Mouse (Mus musculus): ENCODE results near the gene Zkscan6.

Zkscan6 gene

DNA sequence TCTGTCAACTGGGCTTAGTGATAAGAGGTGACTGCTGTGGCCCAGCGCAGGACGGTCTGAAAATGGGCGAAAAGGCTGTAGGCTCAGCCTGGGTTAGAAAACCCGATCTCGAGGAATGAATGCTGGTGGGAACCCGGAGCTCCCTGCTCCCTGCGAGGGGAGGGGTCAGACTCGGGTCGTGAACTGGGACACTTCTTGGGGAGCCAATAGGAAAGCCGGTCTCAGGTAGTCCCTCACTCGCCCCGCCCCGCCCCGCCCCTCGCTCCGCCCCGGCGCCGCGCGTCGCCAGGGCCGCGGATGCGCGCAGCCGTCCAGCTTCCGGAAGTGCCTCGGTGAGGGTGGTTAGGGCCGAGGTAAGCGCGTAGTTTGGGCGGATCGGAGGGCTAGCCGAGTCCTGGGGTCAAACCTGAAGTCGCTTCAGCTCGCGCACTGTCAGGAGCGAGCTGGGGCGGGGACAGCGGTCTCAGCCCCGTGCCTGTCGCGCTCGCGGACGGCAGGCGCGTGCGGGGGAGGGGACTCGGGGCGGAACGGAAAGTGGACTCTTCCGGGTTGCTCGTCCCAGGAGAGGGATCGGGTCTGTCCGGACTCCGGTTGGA is at the start of gene Zkscan6:
Gene Zkscan6 (plus strand): TSS at position 267 of the 596 bp plus-strand sequence.
- in situ Hi-C loops (cut with MboI) = no loop called here

DNA sequence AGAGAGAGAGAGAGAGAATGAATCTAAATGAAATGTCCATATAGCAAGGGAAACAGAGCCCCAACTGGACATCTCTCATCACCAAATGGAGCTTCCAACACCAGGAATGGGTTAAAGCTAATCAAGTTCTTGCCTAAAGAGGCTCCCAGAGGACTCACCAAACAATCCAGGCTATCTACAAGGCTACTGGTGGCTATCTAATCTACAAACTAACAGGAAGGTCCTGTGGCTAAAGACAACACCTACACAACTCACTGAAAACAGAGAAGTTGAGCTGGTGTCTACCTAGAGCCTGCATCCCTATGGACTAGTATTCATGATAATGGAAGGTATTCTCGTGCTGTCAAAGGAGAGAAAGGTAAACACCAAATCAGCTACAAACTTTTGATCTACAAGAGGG is 47.6 kb upstream of the Zkscan6 start:
- in situ Hi-C loops (cut with MboI) = no loop called here

DNA sequence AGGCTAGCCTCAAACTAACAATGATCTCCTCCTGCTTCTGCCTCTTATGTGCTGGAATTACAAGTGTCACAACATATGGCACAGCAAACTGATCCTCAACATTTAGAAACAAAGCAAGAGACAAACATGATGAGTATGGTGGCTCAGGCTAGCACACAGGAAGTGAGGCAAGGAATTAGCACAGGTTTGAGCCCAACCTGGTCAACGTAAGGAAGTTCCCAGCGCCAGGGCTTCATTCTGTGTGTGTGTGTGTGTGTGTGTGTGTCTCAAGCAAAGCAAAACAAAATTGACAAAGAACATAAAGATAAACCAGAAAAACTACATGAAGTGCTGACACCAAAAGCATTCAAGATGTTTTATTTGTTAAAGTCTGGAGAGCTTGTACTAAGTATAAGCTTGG is 46.1 kb upstream of the Zkscan6 start:
- in situ Hi-C loops (cut with MboI) = no loop called here

DNA sequence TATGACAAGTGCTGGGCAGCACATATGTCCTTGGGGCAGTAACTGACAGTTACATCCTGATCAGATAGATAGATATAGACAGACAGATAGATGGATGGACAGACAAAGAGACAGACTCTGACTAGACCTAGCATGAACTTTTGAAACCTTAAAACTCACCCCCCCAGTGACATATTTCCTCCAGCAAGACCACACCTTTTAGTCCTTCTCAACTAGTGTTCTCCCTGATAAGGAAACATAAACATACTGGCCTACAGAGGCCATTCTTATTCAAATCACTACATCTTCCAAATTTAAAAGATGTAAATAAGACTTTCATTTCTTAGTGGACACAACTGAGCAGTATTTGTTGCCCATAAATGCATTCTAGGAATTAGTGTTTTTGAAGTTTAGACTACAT is 38.5 kb upstream of the Zkscan6 start:
- in situ Hi-C loops (cut with MboI) = no loop called here

GRCm38 (mm10) chr11:65769990-65770389 is 37.0 kb upstream of the Zkscan6 start:
- in situ Hi-C loops (cut with MboI) = no loop called here

- in situ Hi-C loops (cut with MboI) = no loop called here
Observed at GRCm38 (mm10) chr11:65771546-65771945, 35.4 kb upstream of the Zkscan6 start.

DNA sequence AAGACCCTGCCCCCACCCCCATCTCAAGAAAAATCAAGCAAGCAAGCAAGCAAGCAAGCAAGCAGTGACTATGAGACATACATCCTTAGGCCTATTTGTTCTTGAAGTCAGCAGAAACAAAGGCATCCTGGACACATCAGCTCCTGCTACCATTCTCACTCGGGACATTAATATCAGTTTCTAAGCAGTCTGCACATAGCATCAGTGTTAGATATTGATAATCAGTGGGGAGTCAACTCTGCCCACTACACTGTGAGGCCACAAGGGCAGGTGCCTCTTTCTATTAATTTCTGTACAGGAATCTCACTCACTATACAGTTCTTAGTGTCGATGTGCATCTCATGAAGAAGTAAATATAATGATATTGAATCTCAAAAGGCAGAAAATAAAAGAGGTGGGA is 33.4 kb upstream of the Zkscan6 start:
- in situ Hi-C loops (cut with MboI) = no loop called here

DNA sequence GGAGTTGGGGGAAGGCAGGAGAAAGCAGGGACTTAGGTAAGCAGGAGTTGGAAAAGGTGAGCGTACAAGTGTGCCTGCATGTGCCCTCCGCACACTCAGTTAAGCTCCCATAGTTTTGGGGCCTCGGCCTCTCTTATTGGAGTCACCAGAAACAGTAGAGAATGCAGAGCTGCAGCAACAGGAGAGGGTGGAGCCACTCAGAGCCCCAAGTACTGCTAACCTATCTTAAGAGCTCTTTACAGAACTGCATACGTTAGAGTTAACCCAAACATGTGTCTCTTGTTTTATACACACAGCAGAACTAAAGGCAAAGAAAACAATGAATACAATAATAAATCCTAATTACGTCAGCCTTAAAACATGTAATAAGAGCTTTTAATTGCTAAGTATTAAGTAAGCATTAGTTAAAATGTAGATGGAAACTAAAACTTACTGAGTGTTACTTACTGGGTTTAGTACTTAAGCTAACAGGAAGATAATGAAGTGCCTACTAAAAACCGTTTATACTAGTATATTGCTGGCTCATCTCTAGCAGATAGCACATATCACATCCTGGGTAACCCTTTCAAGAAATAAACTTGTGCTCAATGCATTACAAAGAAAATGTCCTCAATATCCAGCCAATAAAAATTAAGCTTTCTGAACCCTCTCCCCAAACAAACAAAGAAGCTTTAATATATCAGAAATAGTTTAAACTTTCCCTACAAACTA is 32.9 kb upstream of the Zkscan6 start:
- in situ Hi-C loops (cut with MboI) = no loop called here

GRCm38 (mm10) chr11:65776906-65777611 is 29.9 kb upstream of the Zkscan6 start:
- in situ Hi-C loops (cut with MboI) = no loop called here

DNA sequence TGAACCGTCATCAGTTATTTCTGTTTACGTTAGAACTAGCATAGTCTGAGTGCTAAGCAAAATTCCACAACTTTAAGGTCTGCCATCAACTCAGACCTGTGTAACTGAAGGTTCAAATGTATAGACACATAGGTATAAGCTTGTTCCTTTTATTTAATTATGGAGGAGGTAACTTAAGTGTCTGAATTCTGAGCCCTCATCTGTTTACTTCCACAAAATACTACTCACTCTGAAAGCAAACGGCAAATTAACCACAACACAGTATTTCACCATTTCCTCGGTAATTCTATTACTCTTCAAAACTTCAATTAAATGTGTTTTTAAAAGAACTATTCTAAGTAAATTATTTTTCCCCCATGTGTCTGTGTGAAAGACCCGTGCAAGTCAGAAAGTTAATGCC is 29.2 kb upstream of the Zkscan6 start:
- in situ Hi-C loops (cut with MboI) = no loop called here

DNA sequence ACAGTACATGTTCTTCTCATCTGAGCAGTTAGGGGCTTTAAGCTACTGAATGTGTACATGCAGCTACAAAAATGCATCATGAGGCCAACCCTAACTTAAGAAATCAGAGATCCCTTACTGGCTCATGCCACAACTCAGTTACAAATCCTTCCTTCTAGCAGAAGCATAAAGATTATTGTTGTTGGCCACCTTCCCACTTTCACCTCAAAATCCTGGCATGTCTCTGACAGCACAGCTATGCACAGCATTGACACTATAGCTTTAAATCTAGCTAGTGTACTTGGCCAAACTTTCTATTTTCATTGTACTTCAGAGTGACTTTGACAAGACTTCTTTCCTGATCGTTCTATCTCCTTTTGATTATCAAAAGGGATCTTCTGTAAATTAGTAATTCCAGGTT is 27.9 kb upstream of the Zkscan6 start:
- in situ Hi-C loops (cut with MboI) = no loop called here

GRCm38 (mm10) chr11:65779578-65779977 is 27.4 kb upstream of the Zkscan6 start:
- in situ Hi-C loops (cut with MboI) = no loop called here

DNA sequence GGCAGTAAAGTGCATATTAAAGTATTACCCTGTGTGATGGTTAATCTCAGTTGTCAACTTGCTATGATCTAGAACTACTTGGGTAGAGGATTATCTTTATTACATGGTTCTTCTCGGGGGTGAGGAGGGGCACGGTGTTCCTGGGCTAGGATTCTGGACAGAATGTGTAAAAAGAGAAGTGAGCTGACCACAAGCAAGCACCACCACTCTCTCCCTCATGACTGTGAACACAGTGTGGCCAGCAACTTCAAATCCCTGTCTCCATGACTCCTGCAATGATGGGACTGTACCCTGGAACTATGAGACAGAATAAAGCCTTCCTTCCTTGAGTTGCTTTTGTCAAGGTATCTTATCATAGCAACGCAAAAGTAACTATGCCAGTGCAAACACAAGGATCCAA is 25.4 kb upstream of the Zkscan6 start:
- in situ Hi-C loops (cut with MboI) = no loop called here

GRCm38 (mm10) chr11:65786160-65786559 is 20.8 kb upstream of the Zkscan6 start:
- in situ Hi-C loops (cut with MboI) = no loop called here

DNA sequence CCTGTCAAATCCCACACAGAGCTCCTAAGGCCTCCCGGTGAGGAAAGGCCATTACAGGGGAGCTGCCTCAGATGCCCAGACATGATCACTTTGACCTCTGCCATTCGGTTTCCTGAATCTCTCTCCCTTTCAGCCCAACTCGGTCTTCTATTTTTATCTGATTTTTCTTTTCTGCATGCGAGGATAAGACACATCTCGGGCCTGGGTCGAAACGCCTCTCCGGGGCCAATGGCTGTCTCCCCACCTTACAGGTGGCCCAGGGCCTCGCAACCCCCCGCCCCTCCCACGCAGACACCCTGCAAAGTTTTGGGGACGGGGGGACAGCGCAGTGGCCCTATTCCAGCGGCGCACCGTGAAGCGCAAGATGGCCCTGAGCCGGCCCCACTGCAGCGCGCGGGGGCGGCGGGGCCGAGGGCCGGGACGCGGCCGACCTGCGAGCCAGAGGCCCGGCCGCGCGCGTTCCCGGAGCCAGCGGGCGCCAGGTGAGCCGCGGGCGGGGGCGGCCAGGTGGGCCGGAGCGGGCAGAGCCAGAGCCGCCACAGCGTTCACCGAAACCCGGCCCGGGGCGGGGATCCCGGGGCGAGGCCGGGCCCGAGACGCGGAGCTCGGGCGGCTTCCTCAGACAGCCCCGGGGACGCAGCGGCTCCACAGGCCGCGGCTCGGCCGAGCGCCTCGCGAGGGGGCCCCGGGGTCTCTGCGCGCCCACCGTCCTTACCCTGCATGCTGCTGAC is 19.4 kb upstream of the Zkscan6 start:
- in situ Hi-C loops (cut with MboI) = no loop called here

DNA sequence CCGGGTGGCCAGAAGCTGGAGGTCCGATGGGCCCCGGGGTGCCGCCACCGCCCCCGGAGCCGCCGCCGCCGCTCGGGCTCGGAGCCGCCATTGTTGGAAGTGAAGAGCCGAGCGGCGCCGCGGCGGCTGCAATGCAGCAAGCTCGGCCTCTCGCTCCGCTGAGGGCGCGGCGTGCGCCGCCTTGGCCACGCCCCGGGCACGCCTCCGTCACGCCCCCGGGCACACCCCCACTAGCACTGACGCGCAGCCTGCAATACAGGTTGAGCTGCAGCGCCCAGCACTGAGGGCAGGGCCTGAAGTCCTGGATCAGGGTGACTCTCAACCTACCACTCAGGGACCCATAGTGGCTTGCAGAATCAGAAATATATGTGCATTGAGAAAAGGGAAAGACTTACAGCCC is 18.8 kb upstream of the Zkscan6 start, which contains the start of gene Map2k4:
Gene Map2k4 (minus strand): TSS at position 144 of the 400 bp plus-strand sequence.
- in situ Hi-C loops (cut with MboI) = no loop called here

GRCm38 (mm10) chr11:65794428-65795219 is 12.4 kb upstream of the Zkscan6 start:
- in situ Hi-C loops (cut with MboI) = no loop called here

DNA sequence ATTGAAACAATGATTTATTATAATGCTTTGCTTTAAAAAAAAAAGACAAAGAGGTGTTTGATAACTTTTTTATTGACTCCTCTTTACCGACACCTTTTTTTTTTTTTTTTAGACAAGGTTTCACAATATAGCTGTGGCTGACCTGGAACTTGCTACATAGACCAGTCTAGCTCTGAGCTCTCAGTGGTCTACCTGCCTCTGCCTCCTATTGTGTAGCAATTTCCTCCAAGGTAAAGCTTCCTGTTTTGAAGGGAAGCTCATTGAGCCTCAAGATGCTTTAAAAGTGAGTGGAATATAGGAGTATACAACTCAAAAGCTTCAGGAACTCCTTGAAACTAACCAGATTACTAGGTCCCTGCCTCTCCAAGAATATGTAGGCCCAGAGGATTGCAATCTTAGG is 11.1 kb upstream of the Zkscan6 start:
- in situ Hi-C loops (cut with MboI) = no loop called here

- in situ Hi-C loops (cut with MboI) = no loop called here
Observed at GRCm38 (mm10) chr11:65801899-65802298, 5.1 kb upstream of the Zkscan6 start.

DNA sequence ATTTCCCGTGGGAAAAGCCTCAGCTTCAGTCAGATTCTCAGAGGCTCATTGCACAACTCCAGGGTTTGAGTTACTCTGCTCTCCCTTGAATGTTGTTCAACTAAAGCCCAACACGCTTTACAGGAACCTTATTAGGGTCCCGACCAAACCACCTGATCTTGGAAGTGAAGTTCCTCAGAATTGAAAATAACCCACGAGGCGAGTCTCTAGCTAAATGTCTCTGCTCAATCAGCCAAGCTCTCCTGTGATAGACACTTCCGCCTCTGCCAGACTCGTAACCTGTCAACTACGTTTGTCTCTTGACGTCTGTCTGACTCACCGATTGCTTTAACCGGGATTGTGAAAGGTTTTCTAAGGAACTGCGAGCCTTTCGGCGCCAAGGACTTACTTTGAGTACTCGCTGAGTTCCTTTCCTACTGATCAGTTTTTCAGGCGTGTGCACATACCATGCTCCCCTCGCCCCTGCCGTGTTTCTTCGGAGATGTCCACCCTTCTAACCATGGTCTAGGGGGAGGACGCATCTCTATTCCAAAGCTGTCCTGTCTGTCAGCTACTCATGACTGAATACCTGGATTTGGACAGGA is 562 bp upstream of the Zkscan6 start:
- in situ Hi-C loops (cut with MboI) = no loop called here

GRCm38 (mm10) chr11:65807601-65808000 is 626 bp downstream of the Zkscan6 start:
- in situ Hi-C loops (cut with MboI) = no loop called here
